Mouse (Mus musculus) 3T3-L1 (cell line): ENCODE results near the gene Cd2bp2.
"Not testable (repeated sequence)": the region's sequence is repeated elsewhere in the genome, so short reads cannot be mapped to it uniquely, and the experiment has no call there.

Source experiments
- DNase-seq: peaks from one replicate; pipeline ENCODE4 v3.0.0-alpha.2; 2015; ENCODE audit warnings: low read depth, low spot score

The Cd2bp2 gene

DNA sequence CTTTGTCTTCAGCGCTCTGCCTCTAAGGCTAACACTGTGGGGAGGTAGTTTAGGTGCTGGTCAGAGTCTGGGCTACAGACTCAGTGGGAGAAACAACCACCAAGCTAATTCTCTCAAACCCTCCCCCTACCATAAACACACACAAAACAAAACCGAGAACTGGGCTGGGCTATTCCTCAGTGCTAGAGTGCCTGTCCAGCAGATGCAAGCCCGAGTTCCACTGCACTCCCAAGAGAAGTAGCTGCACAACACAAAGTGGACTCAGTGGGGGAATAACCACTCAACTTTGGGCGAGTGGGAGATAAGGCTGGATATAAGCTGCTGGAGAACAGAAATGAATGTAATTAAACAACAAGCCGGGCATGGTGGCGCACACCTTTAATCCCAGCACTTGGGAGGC lies 5.2 kb downstream of the Cd2bp2 start:
- DNase-seq = no peak

DNA sequence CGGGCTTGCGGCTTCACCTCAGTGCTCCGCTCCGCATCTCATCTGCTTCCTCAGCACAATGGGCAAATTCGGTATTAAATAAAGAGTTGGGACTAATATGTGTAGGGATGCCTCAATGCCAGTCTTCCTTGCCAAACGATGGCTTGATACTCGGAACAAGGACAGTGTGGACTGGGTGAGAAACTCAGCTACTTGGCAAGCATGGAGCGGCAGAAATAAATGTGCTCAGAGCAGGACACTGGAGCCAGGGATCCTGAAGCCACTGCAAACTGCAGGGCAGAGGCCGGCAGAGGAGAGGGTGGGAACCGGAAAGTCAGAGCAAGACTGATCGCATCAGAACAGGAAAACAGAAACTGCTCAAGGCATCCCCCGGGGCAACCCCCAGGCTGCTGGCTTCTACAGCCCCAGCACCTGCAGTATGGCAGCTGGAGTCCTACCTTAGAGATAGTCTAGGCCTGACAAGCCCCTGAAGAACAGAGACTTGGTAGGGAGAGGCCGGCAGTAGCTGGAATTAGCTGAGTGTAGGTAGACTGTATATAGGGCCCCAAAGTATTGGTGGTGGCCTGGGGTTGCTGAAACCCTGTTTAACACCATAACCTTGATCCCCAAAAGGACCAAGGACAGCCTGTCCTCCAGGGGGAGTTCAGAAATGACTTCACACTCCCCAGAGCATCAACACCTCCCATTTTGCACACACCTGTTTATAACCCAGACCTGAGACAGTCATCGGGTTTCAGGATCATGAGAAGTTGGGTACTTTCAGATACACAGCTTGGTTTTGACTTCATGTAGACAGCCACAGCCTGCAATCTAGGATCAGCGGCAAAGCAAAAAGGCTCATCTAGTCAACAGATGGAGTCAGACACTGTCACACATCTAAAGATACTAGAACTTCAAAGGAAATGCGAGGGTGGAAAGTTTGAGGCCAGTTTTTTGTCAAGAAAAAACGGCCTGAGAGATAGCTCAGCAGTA lies 7.3 kb downstream of the Cd2bp2 start:
- no peak for DNase-seq

DNA sequence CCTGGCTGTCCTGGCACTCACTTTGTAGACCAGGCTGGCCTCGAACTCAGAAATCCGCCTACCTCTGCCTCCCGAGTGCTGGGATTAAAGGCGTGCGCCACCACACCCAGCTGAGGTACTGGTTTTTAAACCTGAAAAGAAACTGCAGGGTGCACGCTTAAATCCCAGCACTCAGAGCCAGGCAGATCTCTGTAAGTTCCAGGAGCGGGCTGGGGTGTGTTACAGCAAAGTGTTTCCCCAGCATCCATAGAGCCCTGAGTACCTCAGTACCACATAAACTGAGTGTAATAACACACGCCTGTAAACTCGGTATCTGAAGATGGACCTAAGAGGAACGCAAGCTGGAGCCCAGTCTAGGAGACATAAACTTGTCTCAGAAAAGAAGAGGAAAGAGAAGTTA lies 8.5 kb downstream of the Cd2bp2 start:
- no peak for DNase-seq

DNA sequence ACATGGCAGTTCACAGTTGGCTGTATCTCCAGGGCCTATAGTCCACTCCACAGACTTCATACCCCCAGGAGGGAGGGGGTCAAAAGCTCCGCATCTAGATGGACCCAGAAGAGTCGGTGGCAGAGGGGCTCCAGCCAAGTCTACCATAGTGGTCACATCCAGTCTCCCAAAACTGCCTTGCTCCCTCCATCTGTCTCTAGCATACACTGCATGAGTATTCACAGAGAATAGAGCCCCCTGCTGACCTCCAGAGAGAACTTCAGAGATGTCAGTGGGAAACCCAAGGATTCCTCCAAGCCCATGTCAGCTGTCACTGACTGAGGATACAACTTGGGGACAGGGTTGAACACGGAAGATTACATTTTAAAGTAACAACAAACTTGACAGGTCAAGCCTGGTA lies 10.2 kb downstream of the Cd2bp2 start:
- DNase-seq = peak; percentile 67

DNA sequence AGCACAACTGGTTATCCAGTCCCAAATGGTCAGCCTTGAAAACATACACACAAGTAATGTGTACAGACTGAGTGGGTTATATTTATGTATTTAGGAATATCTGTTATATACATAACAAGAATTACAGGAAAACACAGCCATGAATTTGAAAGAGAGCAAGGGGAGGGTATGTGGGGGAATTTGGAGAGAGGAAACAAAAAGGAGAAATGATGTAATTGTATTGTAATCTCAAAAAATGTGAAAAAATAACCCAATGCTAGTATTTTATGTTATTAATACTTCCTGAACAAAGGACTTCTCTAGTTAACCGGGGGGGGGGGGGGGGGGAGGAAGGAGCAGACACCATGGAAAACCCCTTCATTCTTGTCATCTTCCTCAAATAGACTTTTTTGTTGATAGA lies 11.1 kb downstream of the Cd2bp2 start:
- no peak for DNase-seq

DNA sequence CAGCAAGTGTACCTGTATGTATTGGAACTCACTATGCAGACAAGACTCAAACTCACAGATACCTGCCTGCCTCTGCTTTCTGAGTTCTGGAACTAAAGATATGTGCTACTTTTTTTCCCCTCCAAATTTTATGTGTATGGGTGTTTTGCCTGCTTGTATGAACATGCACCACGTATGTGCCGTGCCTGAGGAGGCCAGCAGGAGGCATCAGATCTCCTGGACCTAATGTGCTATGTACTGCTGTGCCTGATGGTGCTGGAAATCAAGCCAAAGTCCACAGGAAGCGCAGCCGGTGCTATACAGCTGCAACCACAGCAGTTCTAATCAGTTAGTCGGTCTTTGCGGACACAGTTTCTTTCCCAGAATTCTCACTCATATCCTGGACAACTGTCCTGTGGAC lies 12.0 kb downstream of the Cd2bp2 start:
- peak; percentile 42 for DNase-seq

DNA sequence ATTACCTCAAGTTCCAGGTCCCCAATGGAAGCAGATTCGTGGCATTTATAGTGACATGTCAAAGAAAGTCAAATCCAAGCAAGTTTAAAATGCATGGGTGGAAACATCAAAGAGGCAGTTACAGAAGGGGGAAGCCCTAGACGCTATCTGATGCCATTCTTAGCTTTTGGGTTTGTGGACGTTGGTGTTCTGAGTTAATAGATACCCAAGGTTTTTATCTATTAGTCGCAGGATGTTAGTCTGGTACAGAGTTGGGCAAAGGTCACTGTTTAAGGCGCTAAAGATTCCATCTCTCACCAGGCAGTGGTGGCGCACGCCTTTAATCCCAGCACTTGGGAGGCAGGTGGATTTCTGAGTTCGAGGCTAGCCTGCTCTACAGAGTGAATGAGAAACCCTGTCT lies 12.5 kb downstream of the Cd2bp2 start:
- no peak for DNase-seq

DNA sequence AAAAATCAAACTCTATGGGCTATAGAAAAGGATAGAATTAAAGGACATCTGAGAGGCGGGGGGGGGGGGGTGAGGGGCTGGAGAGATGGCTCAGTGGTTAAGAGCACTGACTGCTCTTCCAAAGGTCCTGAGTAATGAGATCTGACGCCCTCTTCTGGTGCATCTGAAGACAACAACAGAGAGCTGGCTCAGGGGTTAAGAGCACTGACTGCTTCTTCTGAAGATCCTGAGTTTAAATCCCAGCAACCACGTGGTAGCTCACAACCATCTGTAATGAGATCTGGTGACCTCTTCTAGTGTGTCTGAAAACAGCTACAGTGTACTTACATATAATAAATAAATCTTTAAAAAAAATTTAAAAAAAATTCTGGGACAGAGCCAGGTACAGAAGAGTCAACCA lies 14.1 kb downstream of the Cd2bp2 start:
- DNase-seq = not testable (repeated sequence)

DNA sequence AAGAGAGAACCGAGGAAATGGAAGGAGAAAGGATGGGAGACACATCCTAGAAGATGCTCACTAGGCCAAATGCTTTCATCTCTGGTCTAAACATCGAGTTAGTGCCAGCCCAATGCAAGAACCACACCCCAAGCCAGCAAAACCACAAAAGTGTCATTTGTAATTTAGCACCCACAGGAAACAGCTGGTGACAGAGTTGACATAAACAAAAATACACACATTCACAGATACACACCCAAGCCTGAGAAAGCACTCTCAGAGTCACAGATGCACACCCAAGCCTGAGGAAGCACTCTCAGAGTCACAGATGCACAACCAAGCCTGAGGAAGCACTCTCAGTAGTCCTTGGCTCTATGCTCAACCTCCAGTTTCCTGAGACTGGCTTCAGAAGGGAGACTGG lies 15.1 kb downstream of the Cd2bp2 start:
- peak; percentile 9 for DNase-seq

DNA sequence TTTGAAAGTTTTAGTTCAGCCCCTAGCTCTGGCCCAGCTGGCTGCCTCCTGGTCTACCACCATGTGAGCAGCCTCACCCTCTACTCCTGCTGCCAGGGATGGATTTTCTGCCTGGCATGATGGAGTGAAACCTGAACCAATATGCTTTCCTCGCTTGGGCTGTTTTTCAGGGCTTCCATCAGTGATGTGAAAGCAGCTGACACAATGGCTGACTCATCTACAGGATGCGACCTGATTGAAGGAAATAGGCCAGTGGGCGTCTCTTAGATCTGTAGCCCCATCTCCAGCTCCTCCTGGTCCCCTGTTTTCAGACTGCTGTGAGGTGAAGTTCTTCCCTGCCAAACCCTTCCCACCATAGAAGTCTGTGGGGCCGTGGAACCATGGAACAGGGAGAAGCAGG lies 18.9 kb downstream of the Cd2bp2 start:
- DNase-seq = peak; percentile 58

DNA sequence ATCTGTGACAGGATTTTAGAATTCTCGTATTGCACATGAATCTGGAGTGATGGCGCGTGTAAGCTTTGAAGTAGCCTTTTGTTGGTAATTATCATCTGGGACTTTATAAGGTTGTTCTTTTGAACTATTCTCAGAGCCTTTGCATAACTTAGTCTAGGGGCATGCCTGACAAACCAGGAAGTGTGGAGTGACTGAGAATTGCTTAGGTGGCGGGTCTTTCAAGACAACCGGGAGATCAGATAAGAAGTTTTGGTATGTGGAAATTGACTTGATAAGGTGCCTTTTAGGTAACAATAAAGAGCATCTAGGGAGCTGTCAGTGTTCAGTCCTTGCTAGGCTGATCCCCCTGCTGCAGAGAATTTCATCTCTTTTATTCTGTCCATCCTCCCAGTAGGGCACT lies 29.3 kb downstream of the Cd2bp2 start:
- no peak for DNase-seq

DNA sequence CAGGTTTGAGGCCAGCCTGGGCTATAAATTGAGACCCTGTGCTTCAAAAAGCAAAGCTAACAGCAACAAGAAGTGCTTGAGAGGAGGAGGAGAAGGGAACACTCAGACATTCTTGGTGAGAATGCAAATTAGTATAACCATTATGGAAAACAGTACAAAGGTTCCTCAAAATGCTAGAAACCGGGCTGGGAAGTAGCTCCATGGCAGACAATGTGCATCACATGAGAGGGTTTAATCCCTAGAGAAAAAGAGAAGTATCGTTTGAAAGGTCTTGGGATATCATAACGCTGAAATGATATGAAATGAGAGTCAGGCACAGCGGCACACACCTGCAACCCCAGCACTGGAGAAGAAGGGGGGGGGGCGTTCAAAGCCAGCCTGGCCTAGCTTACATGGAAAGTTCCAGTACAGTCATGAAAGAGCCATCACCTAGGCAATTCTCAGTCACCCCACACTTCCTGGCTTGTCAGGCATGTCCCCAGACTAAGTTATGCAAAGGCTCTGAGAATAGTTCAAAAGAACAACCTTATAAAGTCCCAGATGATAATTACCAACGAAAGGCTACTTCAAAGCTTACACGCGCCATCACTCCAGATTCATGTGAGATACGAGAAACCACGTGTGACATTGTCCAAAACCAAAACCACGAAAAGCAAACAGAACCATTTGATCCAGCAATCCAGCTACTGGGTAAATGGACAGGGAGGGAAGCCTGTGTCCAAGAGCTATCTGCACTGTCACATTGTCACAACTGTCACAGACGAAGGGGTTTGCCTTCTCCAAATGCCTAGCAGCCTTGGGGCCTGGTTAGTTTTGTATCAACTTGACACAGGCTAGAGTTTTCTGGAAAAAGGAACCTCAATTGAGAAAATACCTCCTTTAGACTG lies 30.0 kb downstream of the Cd2bp2 start:
- DNase-seq = no peak

DNA sequence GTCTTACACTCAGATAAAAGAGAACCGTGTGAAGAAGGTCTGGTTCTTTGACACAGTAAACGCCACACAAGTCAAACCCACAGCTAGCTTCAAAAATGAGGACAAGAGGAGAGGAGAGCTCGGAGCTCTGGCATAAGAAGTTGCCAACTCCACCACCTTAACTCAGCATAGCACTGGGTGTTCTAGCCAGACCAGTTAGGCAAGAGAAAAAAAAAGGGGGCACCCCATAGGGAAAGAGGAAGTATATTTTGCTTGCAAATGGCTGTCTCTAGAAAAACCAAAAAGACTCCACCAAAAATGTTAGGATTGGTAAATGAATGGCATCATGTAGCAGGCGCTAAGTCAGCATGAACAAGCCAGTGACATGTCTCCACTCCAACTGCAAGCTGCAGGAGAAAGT lies 31.8 kb downstream of the Cd2bp2 start:
- DNase-seq = no peak

DNA sequence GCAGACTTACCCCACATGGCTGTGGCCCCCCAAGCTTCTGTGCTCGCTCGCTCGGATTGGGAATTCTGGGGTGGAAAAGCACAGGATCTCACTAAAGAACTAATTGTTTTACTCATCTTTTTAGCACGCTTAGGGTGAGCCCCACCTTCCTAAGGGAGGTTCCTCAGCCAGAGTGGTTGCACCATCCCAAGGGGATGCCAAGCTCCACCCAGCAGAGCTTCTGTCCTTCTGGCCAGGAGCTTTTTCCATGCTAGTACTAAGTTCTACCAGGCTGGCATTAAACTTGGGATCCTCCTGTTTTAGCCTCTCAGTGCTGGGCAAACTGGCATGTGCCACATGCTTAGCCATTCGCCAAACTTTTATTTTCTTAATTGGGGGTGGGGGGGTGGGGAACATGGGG lies 33.3 kb downstream of the Cd2bp2 start:
- DNase-seq = no peak

DNA sequence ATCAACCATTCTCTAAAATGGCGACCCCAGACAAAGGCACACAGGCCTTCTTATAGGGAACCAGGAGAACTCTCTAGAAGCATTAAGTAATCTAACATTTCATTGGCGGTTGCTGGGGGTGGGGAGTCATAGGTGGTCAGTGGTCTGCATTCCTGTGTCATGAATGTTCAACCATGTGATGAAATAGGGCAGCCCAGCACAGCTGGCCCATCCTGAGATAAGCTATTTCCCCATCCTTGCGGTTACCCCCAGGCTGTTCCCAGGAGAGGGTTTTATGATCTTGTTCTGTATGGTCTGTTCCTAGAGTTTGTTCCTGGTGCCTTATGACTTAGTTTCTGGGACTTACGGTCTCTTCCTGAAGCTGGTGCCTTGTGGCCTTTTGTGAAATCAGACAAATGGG lies 38.3 kb downstream of the Cd2bp2 start:
- DNase-seq = peak; percentile 75

DNA sequence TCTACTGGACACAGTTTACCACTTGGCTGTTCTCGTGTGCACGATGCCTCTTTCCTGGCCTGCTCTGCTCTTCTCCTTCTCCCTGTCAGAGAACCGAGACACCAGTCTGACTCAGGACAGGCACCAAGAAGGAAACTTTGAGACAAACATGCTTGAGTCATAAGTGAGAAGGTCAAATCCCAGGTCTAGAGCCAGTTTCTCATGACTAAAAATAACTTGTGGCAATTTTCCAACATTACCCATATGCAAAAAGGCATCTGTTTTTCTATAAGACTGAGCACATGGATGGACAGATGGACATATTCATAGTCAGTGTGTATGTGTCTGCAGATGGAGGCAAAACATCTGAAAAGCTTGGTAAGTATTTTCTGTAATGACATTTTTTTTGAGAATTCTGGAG lies 42.4 kb downstream of the Cd2bp2 start:
- DNase-seq = peak; percentile 89

DNA sequence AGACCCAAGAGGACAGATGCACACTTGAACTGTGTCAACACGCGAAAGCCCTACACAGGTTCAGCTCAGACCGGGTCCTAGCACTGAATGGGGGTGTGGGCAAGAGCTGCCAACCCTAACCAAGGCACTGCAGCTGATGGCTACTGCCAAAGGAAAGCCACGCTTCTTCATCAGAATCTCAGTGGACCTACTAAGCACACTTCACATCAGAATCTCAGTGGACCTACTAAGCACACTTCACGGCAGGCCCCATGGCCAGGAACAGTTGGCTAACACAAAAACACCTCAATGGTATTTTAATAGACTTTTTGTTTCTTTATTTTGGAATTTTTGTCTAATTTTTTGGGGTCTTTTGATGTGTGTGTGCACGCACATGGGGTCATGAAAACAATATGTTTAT lies 43.4 kb downstream of the Cd2bp2 start:
- DNase-seq = no peak

DNA sequence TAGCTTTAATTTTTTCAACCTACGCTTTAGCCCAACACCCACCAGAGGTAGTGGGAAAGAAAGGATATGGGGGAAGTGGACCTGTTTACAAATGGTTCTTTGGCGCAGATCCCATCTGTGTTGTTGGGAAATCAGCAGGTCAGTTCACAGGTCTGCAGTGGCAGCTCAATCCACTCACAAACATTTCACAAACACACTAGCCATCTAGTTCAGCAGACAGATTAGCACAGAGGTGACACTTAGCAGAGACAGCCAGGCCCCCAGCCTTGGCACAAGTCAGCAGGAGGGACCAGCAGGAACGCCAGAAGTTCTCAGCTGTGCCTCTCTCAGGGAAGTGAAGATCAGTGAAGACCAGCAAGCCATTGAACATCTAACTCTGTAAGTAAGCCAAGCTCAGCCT lies 47.9 kb downstream of the Cd2bp2 start:
- no peak for DNase-seq

DNA sequence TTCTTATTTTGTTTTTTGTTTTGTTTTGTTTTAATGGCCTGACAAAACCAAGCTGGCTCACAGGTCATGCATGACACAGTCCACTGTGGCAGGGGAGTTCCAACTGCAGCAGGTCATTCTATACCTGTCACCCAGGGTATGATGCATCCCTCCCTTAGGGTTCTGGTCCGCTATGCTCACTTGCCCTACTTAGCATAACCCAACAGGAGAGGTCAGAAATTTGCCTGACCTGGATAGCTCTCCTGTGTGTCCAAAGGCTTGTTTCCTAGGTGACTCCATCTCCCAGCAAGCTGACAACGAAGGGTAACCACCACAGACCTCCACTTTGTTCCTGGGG lies 49.6 kb downstream of the Cd2bp2 start:
- DNase-seq = no peak

DNA sequence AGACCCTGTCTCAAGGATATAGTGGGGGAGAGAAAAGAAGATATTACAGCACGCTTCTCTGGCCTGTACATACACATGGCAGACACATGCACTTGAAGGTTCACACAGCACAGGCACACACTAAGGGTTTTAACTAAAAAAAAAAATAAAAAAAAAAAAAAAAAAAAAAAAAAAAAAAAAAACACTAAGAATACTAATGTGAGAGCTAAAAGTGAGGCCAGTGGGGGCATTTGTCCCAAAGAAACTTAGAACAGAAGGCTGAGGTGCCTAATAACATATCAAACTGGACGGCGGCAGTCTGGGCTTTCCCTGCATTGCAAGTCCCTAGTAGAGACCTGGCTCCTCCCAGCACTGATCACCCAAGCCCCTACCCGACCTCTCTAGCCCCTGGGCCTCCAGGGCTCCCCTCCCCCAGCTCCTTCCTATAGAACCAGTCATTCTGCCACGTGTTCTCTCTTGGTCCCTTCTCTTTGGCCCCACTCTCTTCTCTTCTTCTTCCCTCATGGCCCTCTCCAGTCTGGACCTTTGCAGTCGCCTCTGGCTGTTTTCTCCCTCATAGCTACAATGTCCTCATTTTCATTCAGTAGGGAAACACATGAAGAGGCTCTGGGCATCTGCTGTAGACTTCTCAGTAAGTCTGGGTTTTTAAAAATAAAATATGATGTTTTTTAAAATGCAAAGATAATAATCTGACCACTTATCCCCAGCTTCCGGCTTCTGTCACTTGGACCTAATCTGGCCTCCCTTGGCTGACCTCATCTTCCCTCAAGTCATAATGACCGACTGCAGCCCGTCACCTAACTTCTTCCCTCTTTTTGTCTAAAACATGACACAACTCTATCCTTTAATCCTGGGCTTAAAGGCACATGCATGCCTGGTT lies 50.2 kb downstream of the Cd2bp2 start:
- DNase-seq = no peak

DNA sequence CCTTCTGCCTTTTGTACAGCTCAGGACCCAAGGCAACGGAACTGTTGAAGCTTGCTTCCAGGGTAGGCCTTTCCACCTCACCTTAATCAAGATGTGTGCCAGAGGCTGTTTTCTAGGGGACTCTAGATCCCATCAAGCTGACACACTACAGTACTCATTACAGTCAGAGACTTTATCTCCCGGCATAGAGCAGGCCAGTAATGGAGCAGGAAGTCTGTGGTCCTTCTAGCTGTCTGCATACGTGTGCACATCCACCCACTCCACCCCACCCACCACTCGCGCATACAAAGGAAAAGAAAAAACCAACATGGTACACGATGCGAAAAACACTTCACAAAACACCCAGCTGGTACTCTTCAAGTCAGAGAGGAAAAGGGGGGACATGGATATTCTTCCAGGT lies 51.4 kb downstream of the Cd2bp2 start:
- DNase-seq = no peak

DNA sequence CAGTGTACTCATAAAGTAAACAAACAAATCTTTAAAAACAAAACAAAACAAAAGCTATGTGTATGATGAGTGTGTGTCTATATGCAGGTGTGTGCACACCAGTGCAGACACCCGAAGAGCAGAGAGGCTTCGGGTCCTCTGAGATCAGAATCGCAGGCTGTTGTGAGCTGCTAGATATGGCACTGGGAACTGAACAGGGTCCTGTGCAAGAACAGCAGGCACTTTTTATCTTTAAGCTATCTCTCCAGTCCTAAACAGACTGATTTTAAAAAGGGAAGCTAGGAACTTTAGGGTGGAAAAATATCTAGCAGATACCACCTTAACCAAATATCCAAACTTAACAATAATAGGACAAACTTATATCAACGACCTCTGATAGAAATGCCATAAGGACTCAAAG lies 53.2 kb downstream of the Cd2bp2 start:
- no peak for DNase-seq
